Mouse (Mus musculus): Measurements from ENCODE around the gene Nasp. TPM values are rescaled to one million over a fixed set of nuclear protein-coding genes. Genes with fewer than 3 reads are reported as not detected.

The Nasp gene
- total RNA-seq, 2 experiments from 2014 or later: 26.7 to 39.4 TPM

- DNase-seq (ENCODE audit: extremely low spot score in 1 of 2, low spot score in 1 of 2): no peak
Measured at GRCm38 (mm10) chr4:116642071-116642470, 14.3 kb upstream of the Nasp start.

DNA sequence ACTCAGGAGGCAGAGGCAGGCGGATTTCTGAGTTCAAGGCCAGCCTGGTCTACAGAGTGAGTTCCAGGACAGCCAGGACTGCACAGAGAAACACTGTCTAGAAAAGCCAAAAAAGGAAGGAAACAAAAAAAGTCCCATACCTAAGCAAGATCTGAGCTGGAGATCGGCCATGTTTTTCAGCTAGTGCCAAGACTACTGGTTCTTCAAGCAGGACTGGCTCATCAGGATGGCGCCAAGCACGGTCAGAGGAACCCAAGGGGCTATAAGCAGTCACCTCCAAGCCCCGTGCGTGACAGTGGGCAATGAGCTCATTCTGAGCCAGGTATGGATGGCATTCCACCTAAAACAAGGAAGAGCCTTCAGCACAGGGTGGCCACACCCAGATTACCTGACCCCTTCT is 11.1 kb upstream of the Nasp start:
- DNase-seq (ENCODE audit: extremely low spot score in 1 of 2, low spot score in 1 of 2): no peak

- DNase-seq (ENCODE audit: extremely low spot score in 1 of 2, low spot score in 1 of 2): no peak
Measured at GRCm38 (mm10) chr4:116635197-116635596, 7.5 kb upstream of the Nasp start.

GRCm38 (mm10) chr4:116627359-116627716 is 403 bp downstream of the Nasp start:
- DNase-seq (ENCODE audit: extremely low spot score in 1 of 2, low spot score in 1 of 2): peak; percentile 78 to 80

DNA sequence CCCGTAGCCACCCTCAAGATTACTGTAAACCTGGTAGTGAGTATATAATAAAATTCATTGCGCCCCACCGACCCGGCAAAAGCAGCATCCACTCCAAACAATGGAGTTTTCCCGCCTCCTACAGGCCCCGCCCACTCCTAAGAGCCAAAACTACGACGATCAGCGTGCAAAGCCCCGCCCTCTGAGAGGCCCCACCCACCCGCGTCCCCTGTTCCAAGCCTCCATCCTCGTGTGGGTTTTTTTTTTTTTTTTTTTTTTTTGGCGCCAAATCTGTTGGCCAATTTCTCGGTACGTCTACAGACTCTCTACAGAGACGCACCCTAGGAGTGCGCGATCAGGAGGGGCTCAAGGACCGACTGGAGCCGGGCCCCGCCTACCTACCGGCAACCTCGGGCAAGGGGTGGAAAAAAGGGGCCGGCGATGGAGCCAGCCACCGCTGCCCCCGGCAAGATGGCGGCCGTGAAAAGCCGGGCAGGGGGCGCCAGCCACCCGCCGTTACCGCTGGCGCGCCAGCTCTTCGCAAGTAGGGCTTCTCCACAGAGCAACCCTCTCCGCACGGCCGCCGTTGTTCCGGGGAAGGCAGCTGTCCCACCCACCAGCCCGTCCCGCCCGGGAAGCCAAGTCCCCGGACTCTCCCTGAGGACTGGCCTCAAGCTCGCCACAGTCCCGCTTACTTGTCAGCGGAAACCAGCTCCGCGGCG is 933 bp downstream of the Nasp start:
- peak in 1 of 2 experiments; percentile 55 for DNase-seq (ENCODE audit: extremely low spot score in 1 of 2, low spot score in 1 of 2)

DNA sequence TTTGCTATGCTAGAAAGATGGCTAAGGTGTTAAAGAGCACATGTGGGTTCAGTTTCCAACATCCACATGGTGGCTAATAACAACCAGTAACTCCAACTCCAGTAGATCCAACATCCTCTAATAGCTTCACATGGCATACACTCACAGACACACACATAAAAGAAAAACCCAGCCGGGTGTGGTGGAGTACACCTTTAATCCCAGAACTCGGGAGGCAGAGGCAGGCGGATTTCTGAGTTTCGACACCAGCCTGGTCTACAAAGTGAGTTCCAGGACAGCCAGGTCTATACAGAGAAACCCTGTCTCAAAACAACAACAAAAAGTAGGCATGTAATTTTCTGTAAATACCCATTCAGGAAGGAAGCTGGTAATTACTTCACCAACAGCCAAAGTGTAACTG is 2.9 kb downstream of the Nasp start:
- no peak for DNase-seq (ENCODE audit: extremely low spot score in 1 of 2, low spot score in 1 of 2)

DNA sequence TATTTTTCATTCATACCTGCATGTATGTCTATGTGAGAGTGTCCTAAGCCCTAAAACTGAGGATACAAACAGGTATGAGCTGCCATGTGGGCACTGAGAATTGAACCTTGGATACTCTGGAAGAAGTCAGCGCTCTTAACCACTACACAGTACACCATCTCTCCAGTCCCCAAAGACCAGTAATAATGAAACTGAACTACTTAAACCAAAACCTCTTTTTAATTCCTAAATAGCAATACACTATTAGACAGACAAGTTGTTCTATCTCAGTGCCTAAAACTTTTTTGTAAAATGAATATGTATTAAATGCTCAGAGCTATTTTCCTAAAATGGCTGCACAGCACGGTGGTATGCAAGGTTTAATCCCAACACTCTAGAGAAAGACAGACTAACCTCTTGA is 12.5 kb downstream of the Nasp start:
- no peak for DNase-seq (ENCODE audit: extremely low spot score in 1 of 2, low spot score in 1 of 2)

DNA sequence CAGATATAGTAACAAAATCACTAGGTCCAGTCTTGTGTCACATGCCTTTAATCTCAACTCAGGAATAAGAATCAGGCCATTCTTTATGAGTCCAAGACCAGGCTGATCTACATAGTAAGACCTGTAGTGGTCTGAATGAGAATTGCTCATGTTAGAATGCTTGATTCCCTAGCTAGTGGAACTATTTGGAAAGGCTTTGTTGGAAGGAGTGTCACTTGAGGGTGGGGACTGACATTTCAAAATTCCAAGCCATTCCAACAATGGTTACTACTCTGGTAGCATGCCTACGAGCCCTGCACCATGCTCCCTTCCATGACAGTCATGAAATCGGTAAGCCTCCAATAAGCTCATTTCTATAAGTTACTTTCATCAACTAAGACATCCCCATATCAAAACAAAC is 15.1 kb downstream of the Nasp start:
- DNase-seq (ENCODE audit: extremely low spot score in 1 of 2, low spot score in 1 of 2): no peak

- peak; percentile 76 to 78 for DNase-seq (ENCODE audit: extremely low spot score in 1 of 2, low spot score in 1 of 2)
Measured at GRCm38 (mm10) chr4:116596978-116597881, 30.5 kb downstream of the Nasp start.

DNA sequence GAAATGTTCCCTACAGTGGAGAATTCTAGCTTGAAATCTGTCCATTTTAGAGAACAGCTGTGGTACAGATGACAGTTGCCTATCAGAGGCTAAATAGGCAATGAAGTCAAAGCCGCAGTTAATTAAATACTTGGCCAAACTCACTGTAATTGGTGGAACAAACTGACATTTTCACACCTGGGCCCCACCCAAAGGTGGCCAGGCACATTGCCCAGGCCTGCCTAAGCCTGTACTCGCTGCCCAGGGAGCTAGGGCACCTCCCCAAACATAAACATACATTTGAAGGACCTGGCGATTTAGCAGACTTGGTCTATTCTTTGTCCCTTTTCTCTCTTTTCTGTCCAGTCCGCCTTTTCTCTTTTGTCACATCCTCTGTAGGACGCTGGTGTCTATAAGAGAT is 31.4 kb downstream of the Nasp start, which contains the start of gene Ccdc17:
Ccdc17 (plus strand) TSS at position 276 of the 400 bp plus-strand sequence.
- DNase-seq (ENCODE audit: extremely low spot score in 1 of 2, low spot score in 1 of 2): no peak

DNA sequence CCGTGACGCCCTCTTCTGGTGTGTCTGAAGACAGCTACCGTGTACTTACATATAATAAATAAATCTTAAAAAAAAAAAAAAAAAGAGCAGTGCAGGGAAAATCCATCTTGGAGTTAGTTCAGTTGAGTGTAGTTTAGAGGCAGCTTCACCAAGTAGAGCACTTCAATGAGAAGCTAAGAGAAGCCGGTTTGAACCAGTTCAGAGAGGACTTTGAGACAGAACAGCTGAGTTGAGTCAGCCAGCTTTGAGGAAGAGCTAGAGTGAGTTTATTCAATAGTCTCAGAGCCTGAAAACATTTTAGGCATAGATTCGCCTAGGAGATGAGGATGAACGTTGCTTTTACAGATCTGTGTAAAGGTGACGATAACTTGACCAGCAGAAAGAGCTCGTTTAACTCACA is 31.9 kb downstream of the Nasp start:
- DNase-seq (ENCODE audit: extremely low spot score in 1 of 2, low spot score in 1 of 2): no peak

GRCm38 (mm10) chr4:116558151-116558882 is 69.4 kb downstream of the Nasp start:
- no peak for DNase-seq (ENCODE audit: extremely low spot score in 1 of 2, low spot score in 1 of 2)

- peak; percentile 91 to 97 for DNase-seq (ENCODE audit: extremely low spot score in 1 of 2, low spot score in 1 of 2)
Measured at GRCm38 (mm10) chr4:116557306-116558121, 70.2 kb downstream of the Nasp start, which contains the start of gene Gpbp1l1. Gene Gpbp1l1 (plus strand): TSS chr4:116557658.

DNA sequence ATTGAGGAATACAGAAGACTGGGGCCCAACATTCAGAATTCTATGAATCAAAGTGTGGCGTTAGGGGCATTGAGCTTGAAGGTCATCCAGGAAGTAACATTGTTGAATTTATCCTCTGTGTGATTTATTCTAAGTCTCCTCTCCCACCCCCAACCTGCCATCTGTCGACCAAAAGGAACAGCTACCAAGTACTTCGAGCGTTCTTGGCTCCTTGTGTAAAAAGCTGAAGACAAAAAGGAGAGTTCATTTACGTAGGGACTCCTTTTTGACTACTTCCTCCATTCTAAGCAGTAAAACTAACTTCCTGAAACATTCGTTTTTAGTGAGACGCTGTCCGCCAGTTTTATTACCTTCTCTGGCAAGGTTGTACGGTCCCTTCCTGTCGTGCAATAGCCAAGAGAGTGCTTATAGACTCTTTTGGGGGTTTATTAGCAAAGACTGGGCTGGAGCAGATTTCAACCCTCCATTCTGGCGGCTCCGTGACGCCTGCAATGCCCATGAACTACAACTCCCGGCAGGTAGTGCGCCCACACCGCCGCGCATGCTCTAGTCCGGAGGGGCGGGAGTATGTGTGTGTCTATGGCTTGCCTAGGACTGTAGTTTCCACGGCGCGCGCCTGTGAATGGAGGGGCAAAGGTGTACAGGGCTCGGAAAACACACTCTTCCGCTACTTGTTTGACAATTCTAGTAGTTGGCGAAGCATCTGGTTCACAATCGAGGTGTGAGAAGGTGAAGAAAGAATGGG is 71.0 kb downstream of the Nasp start:
- DNase-seq (ENCODE audit: extremely low spot score in 1 of 2, low spot score in 1 of 2): peak; percentile 83 to 84

GRCm38 (mm10) chr4:116555413-116556300 is 72.1 kb downstream of the Nasp start, which contains the start of gene Tmem69:
Gene Tmem69 (minus strand): TSS chr4:116555936.
- peak; percentile 55 to 69 for DNase-seq (ENCODE audit: extremely low spot score in 1 of 2, low spot score in 1 of 2)

GRCm38 (mm10) chr4:116553035-116553434 is 74.7 kb downstream of the Nasp start:
- no peak for DNase-seq (ENCODE audit: extremely low spot score in 1 of 2, low spot score in 1 of 2)

Data from layer of hippocampus, postnatal 25 days (tissue).